Mouse (Mus musculus) liver, embryonic 18 days (tissue): ENCODE measurements around the gene Ciapin1. TPM values are rescaled to one million over a fixed set of nuclear protein-coding genes. Genes with fewer than 3 reads are reported as not detected.

ENCODE experiments used
- polyA plus RNA-seq: library from polyadenylated mRNA; depleted of rRNA; stranded (reverse); fragments of >200 nt; gene quantifications from 2 replicates; pipeline ENCODE4 v1.2.3, GENCODE M21; 2012; rRNA removed

Gene Ciapin1
- polyA plus RNA-seq, result 14.2 and 14.9 TPM in 2 replicates

DNA sequence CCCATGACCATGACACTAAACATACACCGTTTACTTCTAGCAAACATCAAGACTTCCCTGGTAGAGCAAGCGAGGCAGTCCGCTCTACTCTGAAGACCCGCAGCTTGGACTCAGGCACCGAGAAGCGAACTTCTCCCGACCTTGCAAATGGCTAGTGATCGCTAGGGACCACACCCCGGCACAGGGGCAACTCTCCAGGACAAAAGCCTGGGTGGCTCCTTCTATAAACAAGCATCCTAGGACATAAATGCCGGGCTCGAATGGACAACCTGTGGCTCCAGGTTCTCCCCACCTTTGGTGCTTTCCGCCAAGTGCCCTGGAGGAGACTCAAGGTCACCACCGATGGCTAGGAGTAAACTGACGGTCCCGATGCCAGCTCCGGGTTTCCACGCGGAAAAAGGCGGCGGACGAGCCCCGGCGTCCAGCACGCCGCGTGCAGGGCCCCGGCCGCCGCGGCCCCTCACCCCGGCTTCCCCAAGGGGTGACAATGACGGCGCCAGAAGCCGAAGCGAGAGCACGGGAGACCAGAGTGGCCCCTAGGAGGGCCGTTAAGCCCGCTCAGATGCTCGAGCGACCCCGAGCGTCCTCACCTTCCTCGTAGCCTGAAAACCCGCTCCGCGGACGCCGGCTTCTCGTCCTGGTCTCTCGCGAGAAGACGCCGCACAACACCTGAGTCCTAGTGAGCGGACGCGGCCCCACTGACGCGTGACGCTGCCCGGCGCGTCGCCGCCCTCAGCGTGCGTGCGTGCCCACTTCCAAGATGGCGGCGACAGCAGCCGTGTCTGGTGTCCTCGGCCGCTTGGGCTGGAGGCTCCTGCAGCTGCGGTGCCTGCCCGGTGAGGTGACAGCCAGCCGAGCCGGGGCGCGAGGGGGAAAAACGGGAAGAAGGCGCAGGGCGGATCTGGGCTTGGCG is at the start of gene Ciapin1, which contains the start of gene Coq9:
TSS of gene Ciapin1 (minus strand) at position 697 of the 913 bp plus-strand sequence.
TSS of gene Coq9 (plus strand) at position 660 of the 913 bp plus-strand sequence.

DNA sequence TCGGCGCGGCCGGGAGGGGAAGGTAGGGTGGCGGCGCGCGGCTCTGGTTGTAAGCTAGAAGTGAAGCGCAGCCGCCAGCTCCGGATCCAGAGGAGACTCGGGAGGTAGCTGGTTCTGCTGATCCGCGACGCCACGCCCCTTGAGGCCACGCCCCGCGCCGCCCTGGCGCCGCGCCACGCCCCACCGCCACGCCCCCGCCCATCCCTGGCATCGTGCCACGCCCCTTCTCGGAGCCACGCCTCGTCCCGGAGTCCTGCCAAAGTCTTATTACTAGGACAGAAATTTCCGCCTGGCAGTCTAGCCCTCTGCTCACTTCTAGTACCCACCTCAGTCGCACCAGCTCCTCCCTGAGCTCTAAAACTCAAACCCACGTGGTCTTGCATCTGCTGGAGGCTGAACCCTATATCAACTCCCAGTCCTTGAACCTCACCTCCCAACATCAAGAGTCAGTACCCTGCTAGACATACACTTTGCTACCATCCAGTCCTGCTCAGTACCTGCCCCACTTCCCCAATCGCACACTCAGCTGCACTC is 38.1 kb upstream of the Ciapin1 start, which contains the start of gene Dok4:
TSS of gene Dok4 (minus strand) at position 134 of the 534 bp plus-strand sequence.

DNA sequence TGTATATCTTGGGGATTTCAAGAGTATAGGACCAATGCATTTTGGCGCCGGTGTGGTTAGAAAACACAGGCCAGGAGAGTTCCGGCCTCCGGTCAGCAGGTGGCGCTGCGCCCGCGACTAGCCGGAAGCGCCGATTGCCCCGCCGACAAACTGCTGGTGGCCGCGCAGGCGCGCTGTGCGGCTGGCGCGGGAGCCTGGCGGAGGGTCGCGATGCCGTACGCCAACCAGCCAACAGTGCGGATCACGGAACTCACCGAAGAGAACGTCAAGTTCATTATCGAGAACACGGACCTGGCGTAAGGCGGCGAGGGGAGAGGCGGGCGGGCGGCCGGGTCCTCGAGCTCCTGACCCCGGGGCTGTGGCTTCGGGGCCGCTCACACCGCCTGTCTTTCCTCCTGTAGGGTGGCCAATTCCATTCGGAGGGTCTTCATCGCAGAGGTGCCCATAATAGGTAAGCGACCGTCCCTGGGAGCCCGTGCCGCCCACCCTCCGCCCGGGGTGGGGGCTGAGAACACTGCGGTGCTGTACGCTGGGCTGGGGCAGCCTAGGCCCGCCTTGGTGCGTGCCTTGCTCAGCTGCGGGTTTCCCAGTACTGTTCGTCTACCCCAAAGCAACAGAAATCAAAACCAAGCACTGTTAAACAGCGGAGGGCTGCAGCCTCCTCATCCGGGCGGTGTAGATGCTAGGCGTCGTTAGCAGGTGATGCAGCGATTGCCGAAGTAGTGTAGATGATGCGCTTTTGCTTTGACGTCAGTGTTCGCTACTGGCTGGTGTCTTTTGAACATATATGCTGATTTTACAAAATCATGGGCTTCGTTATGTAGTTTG is 19.4 kb upstream of the Ciapin1 start, which contains the start of gene Polr2c:
TSS of gene Polr2c (plus strand) at position 105 of the 828 bp plus-strand sequence.

GRCm38 (mm10) chr8:94810153-94810552 is 28.0 kb downstream of the Ciapin1 start, which contains the start of gene Ccl17:
Ccl17 (plus strand) TSS chr8:94810453.

DNA sequence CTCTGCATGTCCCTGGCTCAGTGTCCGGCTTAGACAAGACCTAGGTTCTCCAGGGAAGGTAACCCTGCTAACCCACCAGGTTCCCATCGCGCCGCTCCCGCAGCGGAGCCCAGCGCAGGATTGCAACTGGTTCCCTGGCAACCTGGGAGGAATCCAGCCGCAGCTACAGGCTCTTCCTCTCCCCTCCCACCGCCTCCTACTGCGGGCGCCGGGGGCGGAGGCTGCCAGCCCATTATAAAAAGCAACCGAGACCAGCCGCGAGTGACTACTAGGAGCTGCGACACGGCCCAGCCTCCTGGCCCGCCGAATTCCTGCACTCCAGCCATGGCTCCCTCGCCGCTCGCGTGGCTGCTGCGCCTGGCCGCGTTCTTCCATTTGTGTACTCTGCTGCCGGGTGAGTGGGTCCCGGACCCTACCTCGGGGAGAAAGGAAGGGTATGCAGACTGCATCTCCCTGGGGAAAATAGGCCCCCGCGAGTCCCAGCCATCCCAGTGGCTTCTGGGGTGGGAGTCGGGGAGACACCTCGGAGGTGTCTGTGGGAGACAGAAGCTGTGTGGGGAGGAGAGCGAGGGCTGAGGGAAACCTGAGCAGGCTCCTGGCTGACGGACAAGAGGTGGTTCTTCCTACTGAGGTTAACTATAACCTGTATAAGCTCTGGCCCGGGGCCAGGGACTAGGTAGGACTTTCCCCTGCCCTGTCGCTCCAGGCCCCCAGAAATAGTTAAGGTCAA is 66.1 kb downstream of the Ciapin1 start, which contains the start of gene Cx3cl1:
TSS of gene Cx3cl1 (plus strand) at position 69 of the 730 bp plus-strand sequence.

Other genes with a start within 250 kb of the Ciapin1 start
- 5.2 TPM in 2 replicates for gene Rspry1, start 236.4 kb downstream of the Ciapin1 start, polyA plus RNA-seq
- 12.8 and 14.2 TPM in 2 replicates for gene Fam192a, start 236.4 kb downstream of the Ciapin1 start, polyA plus RNA-seq
- 13.0 and 13.5 TPM in 2 replicates for gene Arl2bp, start 171.8 kb downstream of the Ciapin1 start, polyA plus RNA-seq
- 1.3 and 1.9 TPM in 2 replicates for gene Pllp, start 142.1 kb downstream of the Ciapin1 start, polyA plus RNA-seq
- 0.13 and 0.20 TPM in 2 replicates for gene Ccl22, start 92.8 kb downstream of the Ciapin1 start, polyA plus RNA-seq
- 0.71 and 0.73 TPM in 2 replicates for gene Cx3cl1, start 66.3 kb downstream of the Ciapin1 start, polyA plus RNA-seq
- 0.10 TPM in 1 of 2 replicates, not detected in the other for gene Ccl17, start 27.9 kb downstream of the Ciapin1 start, polyA plus RNA-seq
- gene Coq9, start within 50 bp of the Ciapin1 start, polyA plus RNA-seq, result 65.0 and 70.7 TPM in 2 replicates
- gene Polr2c, start 19.1 kb upstream of the Ciapin1 start, polyA plus RNA-seq, result 47.6 and 48.4 TPM in 2 replicates
- 4.0 and 4.2 TPM in 2 replicates for gene Dok4, start 38.0 kb upstream of the Ciapin1 start, polyA plus RNA-seq
- 1.9 and 2.3 TPM in 2 replicates for gene Ccdc102a, start 79.7 kb upstream of the Ciapin1 start, polyA plus RNA-seq
- 0.28 and 0.39 TPM in 2 replicates for gene Adgrg5, start 85.3 kb upstream of the Ciapin1 start, polyA plus RNA-seq
- gene Adgrg1, start 136.4 kb upstream of the Ciapin1 start, polyA plus RNA-seq, result 37.4 and 44.9 TPM in 2 replicates
- gene Adgrg3, start 179.3 kb upstream of the Ciapin1 start, polyA plus RNA-seq, result 13.9 and 17.7 TPM in 2 replicates
- gene Drc7, start 216.7 kb upstream of the Ciapin1 start, polyA plus RNA-seq, result 0.37 and 0.46 TPM in 2 replicates
- gene Katnb1, start 242.8 kb upstream of the Ciapin1 start, polyA plus RNA-seq, result 4.0 and 5.3 TPM in 2 replicates